16 mouse cellular contexts compared by ENCODE assay signal in the genomic region with DNA sequence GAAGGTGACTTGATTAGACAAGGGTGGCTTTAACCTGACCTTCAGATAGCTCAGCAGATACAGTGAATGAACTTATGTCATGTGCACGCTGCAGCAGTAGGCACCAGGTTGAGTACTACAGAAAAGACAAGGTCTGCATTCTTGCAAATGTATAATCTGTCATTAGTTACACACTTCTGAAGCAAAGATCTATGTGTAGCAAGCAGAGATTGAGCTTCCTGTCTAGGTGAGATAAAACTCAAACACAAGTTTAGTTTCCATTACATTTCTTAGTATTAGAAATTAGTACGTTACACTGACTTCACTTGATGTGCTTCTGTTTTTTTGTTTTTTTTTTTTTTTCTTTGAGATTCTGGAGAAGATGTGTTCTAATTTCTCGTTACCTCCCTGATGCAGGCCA. TPM values are rescaled to one million over a fixed set of nuclear protein-coding genes. Genes with fewer than 3 reads are reported as not detected.
A peak's percentile ranks its signal among the peaks of the same experiment; 100 is the strongest.
DNase-seq lines count a peak whose midpoint lies in the region; ATAC-seq and TF ChIP-seq lines count a peak whose summit lies in the region.
"Had no signal": no experiment of that assay in that cellular context is flagged by ENCODE, and none has a peak within 500 bp of the region (broad histone marks: within the 10 kb centered on the region; RNA-seq: fewer than 3 reads in every experiment).

No protein-coding gene starts in this region.

- no peak for ATAC-seq in heart, embryonic 14.5 days (ENCODE audit: insufficient number of reproducible peaks, insufficient read depth, low FRiP score, low read depth)
- ATAC-seq in lung, embryonic 16.5 days (ENCODE audit: low read depth): no peak
- ATAC-seq: forebrain, embryonic 15.5 days; midbrain, embryonic 15.5 days had no signal

- peaks cover 24 to 67% of the 10 kb centered on the region in 2 experiments for H3K4me1 ChIP-seq in heart, embryonic 14.5 days (ENCODE audit: control insufficient read depth in 2 of 2, insufficient read depth in 2 of 2, low read length in 2 of 2)
- peaks cover 28% of the 10 kb centered on the region for H3K4me1 ChIP-seq in lung, embryonic 16.5 days (replicated peaks; ENCODE audit: control insufficient read depth, insufficient read depth, low read length)
- peaks cover 25% of the 10 kb centered on the region for H3K4me1 ChIP-seq in lung, adult 2 months (ENCODE audit: control insufficient read depth, insufficient read depth, low read length)
- peaks cover 6 to 12% of the 10 kb centered on the region in 2 experiments for H3K4me1 ChIP-seq in MEL (ENCODE audit: control insufficient read depth in 1 of 2, insufficient read depth in 2 of 2, low read length in 2 of 2)
- H3K4me1 ChIP-seq: liver, embryonic 15.5 days; stomach, embryonic 15.5 days had no signal

- no peak for DNase-seq in heart, adult 18-20 months
- no peak for DNase-seq in lung, adult 2 months
- DNase-seq in MEL (ENCODE audit: low read depth, low spot score): peak; percentile 19
- peak; percentile 20 for DNase-seq in induced T-regulatory cell, adult 2 months (ENCODE audit: low read depth)
- no peak for DNase-seq in adrenal gland, postnatal 25 days
- DNase-seq: adrenal gland, adult 8-10 months; cerebellum, adult 11 months; cerebellum, postnatal 14 days; kidney, adult 8-10 months had no signal

- no peak for TF ChIP-seq RAD21 in MEL (IDR thresholded peaks at IDR 0.05; ENCODE audit: low read depth, low read length)

- no peak for TF ChIP-seq POLR2A in lung, adult 2 months (IDR thresholded peaks at IDR 0.05; ENCODE audit: borderline replicate concordance, extremely low read depth, low read depth, low read length)
- no peak for TF ChIP-seq POLR2A in MEL (IDR thresholded peaks at IDR 0.05; ENCODE audit: control insufficient read depth in 1 of 2, insufficient read depth in 1 of 2, low read depth in 1 of 2, low read length in 2 of 2, poor library complexity in 1 of 2)

- H3K27ac ChIP-seq in heart, embryonic 14.5 days (replicated peaks in 1 of 2; ENCODE audit: control insufficient read depth in 1 of 2, insufficient read depth in 1 of 2, low read depth in 2 of 2, low read length in 2 of 2): peak overlapping the region; percentile 74 to 84
- no peak overlapping the region; the same call in 1 of the 2 replicates for H3K27ac ChIP-seq in lung, embryonic 16.5 days (ENCODE audit: low read length)
- no peak overlapping the region for H3K27ac ChIP-seq in MEL (ENCODE audit: control insufficient read depth, low read depth, low read length)
- H3K27ac ChIP-seq: forebrain, embryonic 15.5 days; hindbrain, embryonic 15.5 days; liver, embryonic 15.5 days; midbrain, embryonic 15.5 days; stomach, embryonic 15.5 days had no signal

- no peaks in the 10 kb centered on the region for H3K9me3 ChIP-seq in heart, embryonic 14.5 days (ENCODE audit: control insufficient read depth, low read length)
- no peaks in the 10 kb centered on the region for H3K9me3 ChIP-seq in lung, embryonic 16.5 days (ENCODE audit: control insufficient read depth, low read length)
- H3K9me3 ChIP-seq in MEL (replicated peaks; ENCODE audit: insufficient read depth, low read length): no peaks in the 10 kb centered on the region
- H3K9me3 ChIP-seq: forebrain, embryonic 15.5 days; hindbrain, embryonic 15.5 days; liver, embryonic 15.5 days; midbrain, embryonic 15.5 days; stomach, embryonic 15.5 days had no signal

- TF ChIP-seq EP300 in MEL (IDR thresholded peaks at IDR 0.05; ENCODE audit: low read depth in 1 of 2, low read length in 2 of 2): no peak

- H3K27me3 ChIP-seq in heart, embryonic 14.5 days (ENCODE audit: control insufficient read depth, insufficient read depth, low read length): no peaks in the 10 kb centered on the region
- no peaks in the 10 kb centered on the region for H3K27me3 ChIP-seq in lung, embryonic 16.5 days (ENCODE audit: control insufficient read depth, insufficient read depth, low read depth, low read length)
- no peaks in the 10 kb centered on the region for H3K27me3 ChIP-seq in MEL (ENCODE audit: control insufficient read depth in 1 of 2, insufficient read depth in 2 of 2, low read length in 2 of 2)
- H3K27me3 ChIP-seq: forebrain, embryonic 15.5 days; hindbrain, embryonic 15.5 days; liver, embryonic 15.5 days; midbrain, embryonic 15.5 days; stomach, embryonic 15.5 days had no signal

- 9% methylated on average over 3 of the region's 3 CpGs for WGBS in heart, embryonic 14.5 days
- WGBS in lung, embryonic 16.5 days: 45% methylated on average over 3 of the region's 3 CpGs
- WGBS in lung, adult 2 months: 50% methylated on average over 3 of the region's 3 CpGs

- TF ChIP-seq CTCF in lung, adult 2 months (IDR thresholded peaks at IDR 0.05; ENCODE audit: insufficient read depth, low read length): no peak
- TF ChIP-seq CTCF in MEL (IDR thresholded peaks at IDR 0.05 in 2 of 3, conservative IDR thresholded peaks at IDR 0.05 in 1 of 3; ENCODE audit: control insufficient read depth in 1 of 3, insufficient read depth in 1 of 3, low read depth in 2 of 3, low read length in 3 of 3, poor library complexity in 1 of 3, severe bottlenecking in 1 of 3): no peak

- H3K4me3 ChIP-seq in heart, embryonic 14.5 days (ENCODE audit: control insufficient read depth in 1 of 2, insufficient read depth in 1 of 2, low read depth in 1 of 2, low read length in 2 of 2): no peak overlapping the region
- H3K4me3 ChIP-seq in lung, embryonic 16.5 days (ENCODE audit: low read length): no peak overlapping the region
- no peak overlapping the region for H3K4me3 ChIP-seq in lung, adult 2 months (replicated peaks; ENCODE audit: extremely low read depth, low read depth, low read length)
- H3K4me3 ChIP-seq in MEL (ENCODE audit: control insufficient read depth in 1 of 2, insufficient read depth in 1 of 2, low read depth in 2 of 2, low read length in 2 of 2): no peak overlapping the region
- H3K4me3 ChIP-seq: forebrain, embryonic 15.5 days; hindbrain, embryonic 15.5 days; liver, embryonic 15.5 days; midbrain, embryonic 15.5 days; stomach, embryonic 15.5 days had no signal

- H3K79me2 ChIP-seq in MEL (ENCODE audit: control insufficient read depth, insufficient read depth, low read length, poor library complexity): peaks cover 1% of the 10 kb centered on the region; the same call in 1 of the 2 replicates

- peak overlapping the region; percentile 0; the same call in 1 of the 2 replicates for H3K9ac ChIP-seq in heart, embryonic 14.5 days (ENCODE audit: low read length)
- H3K9ac ChIP-seq in lung, embryonic 16.5 days (ENCODE audit: low read length): no peak overlapping the region
- H3K9ac ChIP-seq in MEL (ENCODE audit: control insufficient read depth, low read depth, low read length, poor library complexity, severe bottlenecking): no peak overlapping the region
- H3K9ac ChIP-seq: forebrain, embryonic 15.5 days; hindbrain, embryonic 15.5 days; liver, embryonic 15.5 days; midbrain, embryonic 15.5 days; stomach, embryonic 15.5 days had no signal

- peak overlapping the region; percentile 58 for H3K4me2 ChIP-seq in heart, embryonic 14.5 days (ENCODE audit: low read length)
- H3K4me2 ChIP-seq in lung, embryonic 16.5 days (ENCODE audit: low read depth, low read length): peak overlapping the region; percentile 24
- H3K4me2 ChIP-seq: forebrain, embryonic 15.5 days; hindbrain, embryonic 15.5 days; liver, embryonic 15.5 days; midbrain, embryonic 15.5 days; stomach, embryonic 15.5 days had no signal

- no peaks in the 10 kb centered on the region for H3K36me3 ChIP-seq in heart, embryonic 14.5 days (ENCODE audit: control insufficient read depth, insufficient read depth, low read length)
- no peaks in the 10 kb centered on the region for H3K36me3 ChIP-seq in lung, embryonic 16.5 days (ENCODE audit: control insufficient read depth, insufficient read depth, low read length)
- H3K36me3 ChIP-seq in MEL (ENCODE audit: control insufficient read depth in 1 of 2, insufficient read depth in 2 of 2, low read length in 2 of 2): peaks cover 0 to 13% of the 10 kb centered on the region in 2 experiments; a peak in 2 of 4 replicates
- H3K36me3 ChIP-seq: forebrain, embryonic 15.5 days; hindbrain, embryonic 15.5 days; liver, embryonic 15.5 days; midbrain, embryonic 15.5 days; stomach, embryonic 15.5 days had no signal

TF ChIP-seq in MEL, 35 proteins besides CTCF, POLR2A, EP300 and RAD21:
- TF ChIP-seq RCOR1 (IDR thresholded peaks at IDR 0.05; ENCODE audit: low read depth, low read length) (peak; percentile 78; the same call in 1 of the 2 replicates), TAL1 (IDR thresholded peaks at IDR 0.05; ENCODE audit: low read length) (no peak), ZNF384 (IDR thresholded peaks at IDR 0.05; ENCODE audit: low read depth, low read length) (peak; percentile 57)

RNA-seq across cellular contexts. Expression of gene Phlpp1, which starts 32.4 kb away (rescaled TPM):
- polyA plus RNA-seq in heart, embryonic 14.5 days (2014; fragmentation: Nextera tagmentation; extraction: Ambion mirVana): 6.2 and 6.7 TPM in 2 replicates
- total RNA-seq in heart, adult 18-20 months (2021): 10 to 100 TPM; 16.3 to 19.1 TPM
- 2.6 and 3.2 TPM in 2 replicates for polyA plus RNA-seq in lung, embryonic 16.5 days (2015; fragmentation: Nextera tagmentation; extraction: Ambion mirVana)
- 26.8 and 31.3 TPM in 2 replicates for polyA plus RNA-seq in lung, adult 2 months (2012; rRNA removed)
- total RNA-seq in MEL (2012; rRNA removed): 5.0 and 5.8 TPM in 2 replicates
- 1 to 10 TPM in 1 of 2 experiments, not detected in 1; 9.4 TPM for polyA plus RNA-seq in MEL (2012; ENCODE audit: insufficient read depth in 1 of 2, insufficient read length in 2 of 2, low read depth in 1 of 2, low replicate concordance in 2 of 2, missing spikeins in 1 of 2)
- 18.6 and 19.7 TPM in 2 replicates for total RNA-seq in adrenal gland, postnatal 25 days (2021)

Comparison
In these comparisons a context has a peak if more than half of its experiments do, and no peak if none do; other contexts are left out.
1. H3K27ac ChIP-seq: peak in heart, embryonic 14.5 days (2 of 2); none in lung, embryonic 16.5 days (single experiment) and MEL (single experiment).
2. DNase-seq: peak in MEL (single experiment) and induced T-regulatory cell, adult 2 months (single experiment); none in heart, adult 18-20 months (0 of 2), lung, adult 2 months (single experiment) and adrenal gland, postnatal 25 days (single experiment).